Mouse (Mus musculus): ENCODE measurements around the gene Stxbp4. TPM values are rescaled to one million over a fixed set of nuclear protein-coding genes. Genes with fewer than 3 reads are reported as not detected.

Gene Stxbp4
- 21.4 and 22.6 TPM in 2 replicates for polyA plus RNA-seq (2015; fragmentation: Nextera tagmentation; extraction: Ambion mirVana)

GRCm38 (mm10) chr11:90637440-90638311, at the start of gene Stxbp4, which contains the start of gene Cox11:
TSS of gene Stxbp4 (minus strand) at chr11:90638084.
TSS of gene Cox11 (plus strand) at chr11:90638173.
- Histone ChIP-seq H3K9ac (peak within 1 kb of the TSS; percentile 98), H3K27me3 (no peaks in the 10 kb centered on the region), H3K4me1 (peaks cover 14% of the 10 kb centered on the region), H3K4me3 (peak within 1 kb of the TSS; percentile 90), H3K36me3 (peaks cover 18% of the 10 kb centered on the region; the same call in 1 of the 2 replicates), H3K9me3 (no peaks in the 10 kb centered on the region), H3K27ac (peak within 1 kb of the TSS; percentile 95), H3K4me2 (peak within 1 kb of the TSS; percentile 53)
- WGBS: under 1% methylated on average over 48 of the region's 48 CpGs
- peak; percentile 98 for ATAC-seq (ENCODE audit: borderline replicate concordance, extremely low read depth, low FRiP score, low TSS enrichment)

GRCm38 (mm10) chr11:90687040-90687439, 49.2 kb upstream of the Stxbp4 start:
- H3K27me3 ChIP-seq: no peaks in the 10 kb centered on the region
- peak; percentile 50 for ATAC-seq (ENCODE audit: borderline replicate concordance, extremely low read depth, low FRiP score, low TSS enrichment)
- peak overlapping the region; percentile 51 for H3K9ac ChIP-seq
- H3K36me3 ChIP-seq: peaks cover 11% of the 10 kb centered on the region; the same call in 1 of the 2 replicates
- H3K4me3 ChIP-seq: peak overlapping the region; percentile 67
- under 1% methylated on average over 17 of the region's 17 CpGs for WGBS
- H3K27ac ChIP-seq: 0 out of 2 replicates have a peak overlapping the region, but pooled peaks have one; percentile 66
- H3K4me1 ChIP-seq: peaks cover 14% of the 10 kb centered on the region
- peak overlapping the region; percentile 92 for H3K4me2 ChIP-seq
- H3K9me3 ChIP-seq: no peaks in the 10 kb centered on the region

DNA sequence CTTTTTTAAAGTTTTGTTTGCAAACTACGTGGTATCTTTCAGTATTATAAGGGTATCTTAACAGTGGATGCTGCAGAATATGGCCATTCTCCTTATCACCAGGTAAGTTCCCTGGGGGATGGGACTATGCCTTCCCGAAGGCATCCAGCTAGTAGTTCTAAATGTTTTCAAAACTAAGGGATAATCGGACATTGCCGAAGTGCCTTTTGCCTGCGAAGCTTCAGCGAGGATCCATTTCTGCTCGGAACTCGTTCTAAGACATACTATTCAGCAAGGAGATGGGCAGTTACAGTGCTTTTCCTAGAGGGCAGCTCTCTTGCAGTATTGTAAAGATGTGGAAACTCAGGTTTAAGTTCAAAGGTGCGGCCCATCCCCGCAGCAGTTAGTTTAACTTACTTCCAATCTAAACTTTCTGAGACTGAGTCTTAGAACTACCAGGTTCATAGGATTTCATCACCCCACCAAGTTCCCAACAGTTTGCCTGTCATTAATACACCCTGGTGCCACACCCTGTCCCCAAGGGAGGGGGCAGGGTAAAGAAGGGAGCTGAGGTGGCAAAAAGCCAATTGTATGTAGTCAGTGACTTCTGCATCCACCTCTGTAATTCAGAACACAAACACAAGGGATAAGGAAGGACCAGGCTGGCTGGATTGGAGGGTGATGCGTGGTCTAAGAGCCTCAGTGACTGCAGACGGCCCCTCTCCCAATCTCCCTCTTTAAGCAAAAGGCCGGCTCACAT, 48.6 kb upstream of the Stxbp4 start:
- no peak overlapping the region for H3K27ac ChIP-seq
- peaks cover 14% of the 10 kb centered on the region for H3K4me1 ChIP-seq
- H3K27me3 ChIP-seq: no peaks in the 10 kb centered on the region
- H3K36me3 ChIP-seq: peaks cover 13% of the 10 kb centered on the region; the same call in 1 of the 2 replicates
- peak overlapping the region; percentile 92 for H3K4me2 ChIP-seq
- 0 out of 2 replicates have a peak, but pooled peaks have one; percentile 10 for ATAC-seq (ENCODE audit: borderline replicate concordance, extremely low read depth, low FRiP score, low TSS enrichment)
- H3K9me3 ChIP-seq: no peaks in the 10 kb centered on the region
- 67% methylated on average over 13 of the region's 13 CpGs for whole genome bisulfite sequencing
- peak overlapping the region; percentile 51 for H3K9ac ChIP-seq
- peak overlapping the region; percentile 67 for H3K4me3 ChIP-seq

DNA sequence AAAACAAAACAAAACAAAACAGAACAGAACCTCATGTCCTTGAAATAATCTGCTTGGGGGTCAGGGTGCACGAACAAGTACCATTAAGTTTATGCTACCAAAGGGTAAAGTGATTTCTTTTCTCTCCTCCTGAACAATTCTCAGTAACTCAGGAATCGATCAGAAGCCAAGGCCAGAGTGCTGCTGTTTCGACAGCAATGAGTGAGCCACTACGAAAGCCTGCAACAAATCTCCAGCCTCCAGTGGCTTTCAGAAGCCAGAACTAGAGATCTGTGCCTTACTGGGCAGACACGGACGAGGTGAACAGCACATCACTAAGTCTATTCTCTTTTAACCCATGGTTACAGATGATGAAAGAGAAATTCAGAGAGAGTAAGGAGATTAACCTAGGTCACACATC, 47.3 kb upstream of the Stxbp4 start:
- Histone ChIP-seq H3K9me3 (no peaks in the 10 kb centered on the region), H3K27me3 (no peaks in the 10 kb centered on the region), H3K4me3 (no peak overlapping the region), H3K4me2 (no peak overlapping the region), H3K36me3 (peaks cover 13% of the 10 kb centered on the region; the same call in 1 of the 2 replicates), H3K9ac (no peak overlapping the region), H3K4me1 (peaks cover 14% of the 10 kb centered on the region), H3K27ac (no peak overlapping the region)
- WGBS: 78% methylated on average over 6 of the region's 6 CpGs
- no peak for ATAC-seq (ENCODE audit: borderline replicate concordance, extremely low read depth, low FRiP score, low TSS enrichment)

- Histone ChIP-seq H3K36me3 (peaks cover 13% of the 10 kb centered on the region; the same call in 1 of the 2 replicates), H3K27me3 (no peaks in the 10 kb centered on the region), H3K9ac (no peak overlapping the region), H3K4me3 (no peak overlapping the region), H3K4me1 (peaks cover 14% of the 10 kb centered on the region), H3K4me2 (no peak overlapping the region), H3K27ac (no peak overlapping the region), H3K9me3 (no peaks in the 10 kb centered on the region)
- no peak for ATAC-seq (ENCODE audit: borderline replicate concordance, extremely low read depth, low FRiP score, low TSS enrichment)
- WGBS: 52% methylated on average over 6 of the region's 6 CpGs
Observed at GRCm38 (mm10) chr11:90684765-90685164, 46.9 kb upstream of the Stxbp4 start.

- ATAC-seq (ENCODE audit: borderline replicate concordance, extremely low read depth, low FRiP score, low TSS enrichment): no peak
- H3K9ac ChIP-seq: no peak overlapping the region
- H3K27ac ChIP-seq: no peak overlapping the region
- H3K9me3 ChIP-seq: no peaks in the 10 kb centered on the region
- no peak overlapping the region for H3K4me3 ChIP-seq
- peaks cover 13% of the 10 kb centered on the region; the same call in 1 of the 2 replicates for H3K36me3 ChIP-seq
- no peaks in the 10 kb centered on the region for H3K27me3 ChIP-seq
- H3K4me2 ChIP-seq: no peak overlapping the region
- H3K4me1 ChIP-seq: peaks cover 10% of the 10 kb centered on the region
Observed at GRCm38 (mm10) chr11:90681171-90681570, 43.3 kb upstream of the Stxbp4 start.

DNA sequence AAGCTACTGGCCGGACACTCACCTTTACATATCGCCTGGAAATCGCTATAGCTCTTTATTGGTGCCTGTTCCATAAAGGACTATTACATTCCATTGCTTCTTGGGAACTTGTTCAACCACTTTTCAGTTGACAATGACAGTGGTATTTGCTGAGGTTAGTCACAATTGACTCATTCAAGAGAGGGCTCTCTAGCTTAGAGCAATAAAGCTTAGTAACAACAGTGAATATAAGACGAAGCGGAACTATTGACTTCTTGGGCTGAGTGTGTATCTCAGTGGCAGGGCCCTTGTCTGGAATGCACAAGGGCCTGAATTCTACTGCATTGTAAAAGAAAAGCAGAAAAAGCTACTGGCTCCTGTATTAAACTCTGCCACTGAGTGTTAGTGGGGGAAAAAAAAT, 40.7 kb upstream of the Stxbp4 start:
- H3K27me3 ChIP-seq: no peaks in the 10 kb centered on the region
- peak overlapping the region; percentile 71 for H3K27ac ChIP-seq
- no peak overlapping the region for H3K4me3 ChIP-seq
- 73% methylated on average over 5 of the region's 5 CpGs for WGBS
- peaks cover 6% of the 10 kb centered on the region; the same call in 1 of the 2 replicates for H3K4me1 ChIP-seq
- no peak overlapping the region for H3K9ac ChIP-seq
- H3K36me3 ChIP-seq: 0 out of 2 replicates have a peak, but pooled peaks cover 9% of the 10 kb centered on the region
- no peak; the same call in 1 of the 2 replicates for ATAC-seq (ENCODE audit: borderline replicate concordance, extremely low read depth, low FRiP score, low TSS enrichment)
- no peaks in the 10 kb centered on the region for H3K9me3 ChIP-seq
- no peak overlapping the region for H3K4me2 ChIP-seq

DNA sequence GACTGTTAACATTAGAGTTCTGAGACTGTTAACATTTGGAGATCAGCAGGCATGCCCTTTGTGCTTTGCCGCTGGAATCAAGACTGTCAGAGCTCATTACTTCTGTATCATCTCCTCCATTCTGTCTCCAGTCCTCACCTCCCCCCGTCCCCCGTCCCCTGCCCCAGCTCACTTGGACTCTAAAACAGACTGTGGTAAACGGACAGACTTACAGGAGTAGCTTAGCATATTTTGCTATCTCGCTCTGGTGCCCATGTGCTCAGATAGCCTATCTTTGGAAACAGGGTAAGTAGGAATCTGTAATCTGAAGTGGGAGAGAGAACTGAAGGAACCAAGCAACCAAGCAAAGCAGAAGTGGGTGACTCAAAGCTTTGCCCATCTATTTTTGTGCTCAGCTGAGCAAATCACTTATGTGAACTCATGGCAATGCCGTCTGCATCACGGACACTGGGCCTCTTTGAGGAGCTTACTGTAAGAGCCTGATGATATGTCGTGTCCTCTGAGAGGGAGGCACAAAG, 39.9 kb upstream of the Stxbp4 start:
- no peak for ATAC-seq (ENCODE audit: borderline replicate concordance, extremely low read depth, low FRiP score, low TSS enrichment)
- H3K36me3 ChIP-seq: 0 out of 2 replicates have a peak, but pooled peaks cover 6% of the 10 kb centered on the region
- H3K27me3 ChIP-seq: no peaks in the 10 kb centered on the region
- H3K9ac ChIP-seq: no peak overlapping the region
- H3K27ac ChIP-seq: peak overlapping the region; percentile 71; the same call in 1 of the 2 replicates
- 66% methylated on average over 8 of the region's 8 CpGs for WGBS
- H3K4me3 ChIP-seq: no peak overlapping the region
- H3K4me1 ChIP-seq: peaks cover 6% of the 10 kb centered on the region; the same call in 1 of the 2 replicates
- no peaks in the 10 kb centered on the region for H3K9me3 ChIP-seq
- H3K4me2 ChIP-seq: no peak overlapping the region

GRCm38 (mm10) chr11:90677027-90677426, 39.1 kb upstream of the Stxbp4 start:
- H3K36me3 ChIP-seq: 0 out of 2 replicates have a peak, but pooled peaks cover 2% of the 10 kb centered on the region
- H3K4me2 ChIP-seq: no peak overlapping the region
- no peak overlapping the region for H3K27ac ChIP-seq
- H3K27me3 ChIP-seq: no peaks in the 10 kb centered on the region
- no peaks in the 10 kb centered on the region for H3K9me3 ChIP-seq
- H3K4me3 ChIP-seq: no peak overlapping the region
- WGBS: 94% methylated on average over 7 of the region's 7 CpGs
- no peak for ATAC-seq (ENCODE audit: borderline replicate concordance, extremely low read depth, low FRiP score, low TSS enrichment)
- no peak overlapping the region for H3K9ac ChIP-seq
- H3K4me1 ChIP-seq: peaks cover 6% of the 10 kb centered on the region; the same call in 1 of the 2 replicates

DNA sequence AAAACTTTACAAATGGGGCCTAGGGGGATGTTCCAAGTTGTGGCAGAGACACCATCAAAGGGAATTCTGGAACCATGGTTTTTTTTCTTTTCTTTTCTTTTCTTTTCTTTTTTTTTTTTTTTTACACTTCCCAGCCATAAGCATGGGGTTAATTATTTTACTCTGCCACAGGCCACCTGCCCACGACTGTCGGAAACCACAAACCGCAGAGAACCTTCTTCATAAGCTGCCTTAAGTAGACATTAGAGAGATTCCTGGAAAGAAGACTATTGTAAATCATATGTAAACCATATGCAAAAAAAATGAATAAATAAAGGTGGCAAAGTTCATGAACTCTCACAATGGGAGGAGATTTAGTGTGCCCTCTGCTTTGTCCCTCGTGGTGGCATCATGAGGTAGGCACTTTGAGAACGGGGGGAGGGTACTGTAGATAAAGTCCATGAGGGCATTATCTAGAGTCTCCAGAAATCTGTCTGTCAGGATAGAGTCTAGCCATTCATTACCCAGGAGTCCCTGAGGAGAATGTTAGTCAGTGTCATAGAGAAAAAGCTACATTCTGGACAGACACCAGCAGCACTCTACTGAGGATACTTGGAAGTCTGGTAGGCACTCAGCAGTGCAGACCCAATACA, 37.7 kb upstream of the Stxbp4 start:
- WGBS: 79% methylated on average over 5 of the region's 5 CpGs
- H3K9me3 ChIP-seq: no peaks in the 10 kb centered on the region
- H3K27ac ChIP-seq: no peak overlapping the region
- H3K36me3 ChIP-seq: no peaks in the 10 kb centered on the region
- H3K4me1 ChIP-seq: peaks cover 6% of the 10 kb centered on the region; the same call in 1 of the 2 replicates
- H3K27me3 ChIP-seq: no peaks in the 10 kb centered on the region
- H3K4me3 ChIP-seq: no peak overlapping the region
- ATAC-seq (ENCODE audit: borderline replicate concordance, extremely low read depth, low FRiP score, low TSS enrichment): no peak
- H3K4me2 ChIP-seq: no peak overlapping the region
- H3K9ac ChIP-seq: no peak overlapping the region

- Histone ChIP-seq H3K27me3 (no peaks in the 10 kb centered on the region), H3K9ac (no peak overlapping the region), H3K4me2 (no peak overlapping the region), H3K4me3 (no peak overlapping the region), H3K27ac (no peak overlapping the region; the same call in 1 of the 2 replicates), H3K4me1 (peaks cover 39% of the 10 kb centered on the region), H3K36me3 (0 out of 2 replicates have a peak, but pooled peaks cover 5% of the 10 kb centered on the region), H3K9me3 (no peaks in the 10 kb centered on the region)
- no peak for ATAC-seq (ENCODE audit: borderline replicate concordance, extremely low read depth, low FRiP score, low TSS enrichment)
- WGBS: 65% methylated on average over 6 of the region's 6 CpGs
Observed at GRCm38 (mm10) chr11:90667325-90667724, 29.4 kb upstream of the Stxbp4 start.

All from lung, embryonic 15.5 days (tissue).